Mouse (Mus musculus) common myeloid progenitor, adult 5-6 weeks (primary cell): ENCODE measurements around the gene 9430038I01Rik. TPM values are rescaled to one million over a fixed set of nuclear protein-coding genes. Genes with fewer than 3 reads are reported as not detected.
"Not testable (repeated sequence)": the region's sequence is repeated elsewhere in the genome, so short reads cannot be mapped to it uniquely, and the experiment has no call there.

Experiments used
- ATAC-seq: replicated peaks from 2 replicates; pipeline ENCODE4 v1.8.0; 2016; ENCODE audit warnings: low read depth, mild to moderate bottlenecking, moderate TSS enrichment, inconsistent platforms; ENCODE audit not compliant: poor library complexity, severe bottlenecking
- total RNA-seq: library from RNA; stranded (forward); fragments of 200-1000, 187-1606 nt; gene quantifications from 2 replicates; pipeline ENCODE4 v1.2.3, GENCODE M21; 2017

9430038I01Rik gene
- 23.8 and 26.9 TPM in 2 replicates for total RNA-seq

DNA sequence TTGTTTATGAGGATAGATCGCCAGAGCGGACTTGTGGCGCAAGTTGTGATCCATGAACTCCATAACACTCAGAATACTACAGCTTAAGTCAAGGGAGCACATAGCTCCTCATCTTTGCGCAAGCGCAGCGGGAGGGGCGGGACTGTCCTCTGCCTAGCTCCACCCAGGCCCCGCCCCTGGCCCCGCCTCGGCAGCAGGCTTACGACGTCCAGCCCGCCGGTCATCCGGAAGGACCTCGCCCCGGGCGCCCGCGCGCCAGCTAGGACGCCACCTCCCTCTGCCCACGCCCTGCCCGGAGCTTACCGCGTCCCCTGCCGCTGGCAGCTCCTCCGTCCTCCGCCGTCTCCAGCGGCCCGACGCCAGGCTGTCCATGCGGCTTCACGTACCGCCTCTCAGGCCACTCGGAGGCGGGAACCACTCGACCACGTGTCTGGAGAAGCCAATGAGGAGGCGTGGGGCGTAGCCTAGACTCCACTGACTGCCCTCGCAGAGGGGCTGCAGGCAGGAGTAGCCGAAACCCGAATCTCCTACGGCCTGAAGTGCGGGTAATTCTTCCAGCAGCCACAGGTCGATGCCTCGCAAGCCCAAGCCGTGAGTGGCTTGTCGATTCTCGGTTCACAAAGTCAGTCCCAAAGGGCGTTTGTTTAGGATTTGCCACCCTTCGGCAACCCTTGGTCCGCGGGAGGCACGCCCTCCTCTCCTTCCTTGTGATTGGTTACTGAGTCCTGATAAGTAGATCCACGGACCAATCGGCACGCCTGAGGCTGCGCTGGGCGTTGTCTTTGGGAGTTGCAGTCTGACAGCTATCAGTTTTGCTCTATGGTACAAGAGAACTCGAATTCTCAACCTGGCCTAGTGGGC, at the start of gene 9430038I01Rik:
TSS of gene 9430038I01Rik (minus strand) at position 426 of the 861 bp plus-strand sequence.
- ATAC-seq: peak; percentile 94

DNA sequence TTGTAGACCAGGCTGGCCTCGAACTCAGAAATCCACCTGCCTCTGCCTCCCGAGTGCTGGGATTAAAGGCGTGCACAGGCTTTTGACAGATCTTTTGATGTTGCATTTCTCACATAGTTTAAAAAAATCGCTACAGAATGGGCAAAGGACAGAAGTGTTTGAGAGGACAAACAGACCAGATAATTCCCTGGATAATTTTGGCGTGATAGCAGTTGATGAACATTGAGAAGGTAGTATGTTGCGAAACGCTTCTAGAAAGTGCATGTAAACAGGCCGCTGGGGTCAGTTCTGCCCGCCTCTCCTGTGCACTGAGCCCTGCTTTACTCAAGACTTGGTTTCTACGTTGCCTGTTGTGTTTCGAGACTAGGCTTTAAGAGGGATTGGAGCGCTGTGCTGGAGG, 34.8 kb upstream of the 9430038I01Rik start:
- no peak for ATAC-seq

DNA sequence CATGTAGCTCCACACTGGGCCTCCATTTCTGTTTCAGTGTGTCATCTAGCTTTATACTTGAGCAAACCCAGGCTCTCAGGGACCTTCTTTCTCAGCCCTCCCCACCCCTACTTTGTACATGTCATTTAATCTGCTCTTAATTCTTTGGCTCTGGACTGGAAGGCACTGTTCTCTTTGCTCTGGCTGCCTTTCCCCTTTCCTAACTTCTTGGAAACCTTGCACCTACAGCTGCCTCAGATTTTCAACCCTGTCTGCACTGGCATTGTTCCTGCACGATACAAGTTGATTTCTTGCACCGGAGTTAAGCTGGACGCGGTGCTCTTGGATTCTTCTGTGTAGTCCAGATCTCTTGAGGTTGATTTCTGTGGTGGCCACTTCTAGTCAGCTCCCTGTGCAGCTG, 32.4 kb upstream of the 9430038I01Rik start:
- ATAC-seq: no peak

DNA sequence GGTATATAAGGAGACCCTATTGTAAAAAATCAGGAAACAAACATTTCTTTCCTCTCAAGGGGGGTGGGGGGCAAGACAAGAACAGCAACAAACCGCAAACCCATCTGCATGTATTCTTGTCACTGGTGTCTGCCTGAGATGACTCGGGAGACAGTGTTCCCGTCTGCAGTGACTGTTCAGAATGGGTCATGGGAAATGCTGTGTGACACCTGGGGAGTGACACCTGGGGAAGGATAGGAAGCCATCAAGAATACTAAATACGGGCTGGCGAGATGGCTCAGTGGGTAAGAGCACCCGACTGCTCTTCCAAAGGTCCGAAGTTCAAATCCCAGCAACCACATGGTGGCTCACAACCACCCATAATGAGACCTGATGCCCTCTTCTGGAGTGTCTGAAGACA, 28.4 kb upstream of the 9430038I01Rik start:
- not testable (repeated sequence) for ATAC-seq

DNA sequence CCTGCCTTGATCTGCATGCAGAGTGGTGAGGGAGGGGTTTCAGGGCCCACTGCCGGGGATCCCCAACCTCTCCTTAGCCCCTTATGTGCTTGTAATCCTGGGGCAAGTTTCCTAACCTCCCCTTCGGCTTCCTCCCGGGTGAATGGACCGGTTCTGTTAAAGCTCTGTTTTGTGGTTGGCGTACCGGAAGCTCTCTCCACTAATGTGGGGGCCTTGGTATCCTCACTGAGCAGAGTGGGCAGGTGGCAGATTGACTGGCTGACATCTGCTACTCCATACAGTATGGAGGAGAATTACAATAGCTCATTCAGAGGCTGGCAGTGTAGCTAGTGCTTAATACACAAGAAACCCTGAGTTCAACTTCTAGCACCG, 27.6 kb upstream of the 9430038I01Rik start:
- peak; percentile 54 for ATAC-seq

DNA sequence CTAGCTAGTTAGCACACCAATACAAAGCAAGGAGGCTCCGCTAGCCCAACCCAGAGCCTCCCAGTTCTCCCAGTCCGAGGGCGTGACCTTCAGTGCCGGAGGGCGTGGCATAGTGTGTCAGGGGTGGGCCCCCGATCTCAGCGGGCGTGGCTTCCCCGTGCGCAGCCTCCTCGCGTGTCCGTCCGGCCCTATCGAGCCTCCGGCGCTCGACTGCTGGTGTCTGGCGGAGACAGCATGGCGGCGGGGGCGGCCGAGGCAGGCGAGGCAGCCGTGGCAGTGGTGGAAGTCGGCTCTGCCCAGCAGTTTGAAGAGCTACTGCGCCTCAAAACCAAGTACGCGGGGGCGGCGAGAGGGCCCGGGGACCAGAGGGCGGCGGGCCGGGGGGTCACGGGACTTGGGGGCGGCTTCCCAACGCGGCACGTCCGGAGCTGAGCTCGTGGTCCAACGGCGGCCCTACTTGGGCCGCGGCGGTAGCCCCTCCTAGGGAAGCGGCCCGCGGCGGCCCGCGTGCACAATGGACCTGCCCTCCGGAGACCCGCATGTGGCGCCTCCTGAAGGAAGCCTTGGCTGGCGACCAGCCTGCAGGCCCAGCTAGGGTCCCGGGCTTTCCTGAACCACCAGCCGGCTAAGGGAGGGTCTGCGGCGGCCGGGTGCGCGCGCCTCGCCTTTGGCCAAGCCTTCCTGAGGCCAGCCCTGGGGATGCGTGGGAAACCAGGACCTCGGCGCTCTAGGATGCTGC, 27.0 kb upstream of the 9430038I01Rik start, which contains the start of gene Glrx3:
TSS of gene Glrx3 (plus strand) at position 175 of the 739 bp plus-strand sequence.
- ATAC-seq: peak; percentile 99

DNA sequence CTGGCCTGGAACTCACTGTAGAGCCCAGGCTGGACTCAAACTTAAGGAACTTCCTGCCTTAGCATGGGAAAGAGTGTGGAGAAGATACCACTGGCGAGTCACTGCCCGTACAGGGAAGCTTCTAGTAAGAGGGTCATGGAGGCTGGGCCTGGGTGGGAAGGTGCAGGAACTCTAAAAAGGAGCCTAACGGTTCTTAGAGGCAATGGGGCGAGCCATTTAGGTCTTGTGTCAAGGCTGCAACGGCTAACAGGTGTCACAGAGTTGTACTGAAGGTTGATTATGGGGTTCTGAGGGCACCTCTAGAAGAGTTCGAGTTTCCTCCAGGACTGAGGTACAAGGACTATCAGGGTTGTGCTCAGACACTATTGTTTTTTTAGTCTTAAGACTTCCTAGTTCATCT, 26.3 kb upstream of the 9430038I01Rik start:
- ATAC-seq: no peak

DNA sequence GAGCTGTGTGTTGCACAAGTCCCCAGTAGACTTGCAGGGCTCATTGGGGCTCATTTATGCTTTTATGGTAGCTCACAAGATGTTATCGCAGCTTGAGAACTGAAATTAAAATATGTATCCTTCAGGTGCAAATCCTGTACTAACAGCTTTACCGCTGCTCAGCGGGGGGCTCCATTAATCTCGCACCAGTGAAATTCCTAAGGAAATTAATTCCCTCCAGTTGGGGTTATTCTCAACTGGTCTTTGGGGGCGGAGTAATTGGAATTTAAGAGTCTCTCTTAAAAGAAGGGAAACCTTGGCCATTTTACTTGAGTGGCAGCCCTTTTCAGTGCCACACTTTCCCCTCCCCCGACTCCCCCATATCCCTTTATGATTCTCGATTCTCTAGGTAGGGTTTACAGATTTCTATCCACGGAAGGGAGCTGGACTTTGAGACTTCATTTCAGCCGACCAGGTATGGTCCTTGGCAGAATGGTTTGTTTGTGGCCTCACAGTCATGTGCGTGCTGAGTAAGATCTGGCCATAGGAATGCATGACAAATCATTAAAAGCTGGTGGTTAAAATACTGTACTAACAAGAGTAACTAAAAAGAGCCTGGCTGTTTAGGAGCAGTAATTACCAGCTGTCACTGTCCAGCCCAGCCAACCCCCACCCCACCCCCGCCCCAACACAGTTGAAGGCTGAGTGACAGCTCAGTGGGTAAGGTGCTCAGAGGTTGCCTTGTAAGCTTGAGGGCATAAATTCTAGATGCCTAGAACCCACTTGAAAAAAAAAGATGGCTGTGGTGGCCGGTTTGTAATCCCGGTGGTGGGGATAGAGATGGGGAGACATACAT, 21.4 kb upstream of the 9430038I01Rik start:
- no peak for ATAC-seq

DNA sequence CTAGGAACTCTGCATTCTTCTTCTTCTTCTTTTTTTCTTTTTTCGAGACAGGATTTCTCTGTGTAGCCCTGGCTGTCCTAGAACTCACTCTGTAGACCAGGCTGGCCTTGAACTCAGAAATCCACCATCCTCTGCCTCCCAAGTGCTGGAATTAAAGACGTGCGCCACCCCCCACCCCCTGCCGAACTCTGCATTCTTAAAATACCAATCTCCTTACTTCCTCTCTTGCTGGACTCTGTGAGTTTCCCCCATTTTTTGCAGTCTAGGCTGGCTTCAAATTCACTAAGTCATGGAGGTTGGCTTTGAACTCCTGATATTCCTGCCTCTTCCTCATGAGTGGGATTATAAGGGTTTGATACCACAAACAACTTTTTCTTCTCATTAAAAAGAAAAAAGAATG, 16.1 kb upstream of the 9430038I01Rik start:
- no peak for ATAC-seq

DNA sequence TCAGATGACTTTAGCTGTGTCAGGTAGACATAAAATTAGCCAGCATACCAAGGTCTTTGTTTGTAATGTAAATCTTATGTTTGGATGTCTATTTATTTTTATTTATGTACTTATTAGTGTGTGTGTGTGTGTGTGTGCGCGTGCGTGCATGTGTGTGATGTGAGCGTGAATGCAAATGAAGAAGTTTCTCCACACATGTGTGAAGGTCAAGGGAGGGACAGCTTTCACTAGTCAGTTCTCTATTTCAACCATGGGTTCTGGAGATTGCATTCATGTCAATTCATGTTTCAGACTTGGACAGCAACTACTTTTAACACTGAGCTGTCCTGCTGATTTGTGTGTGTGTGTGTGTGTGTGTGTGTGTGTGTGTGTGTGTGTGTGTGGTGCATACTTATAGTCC, 10.7 kb upstream of the 9430038I01Rik start:
- ATAC-seq: no peak

DNA sequence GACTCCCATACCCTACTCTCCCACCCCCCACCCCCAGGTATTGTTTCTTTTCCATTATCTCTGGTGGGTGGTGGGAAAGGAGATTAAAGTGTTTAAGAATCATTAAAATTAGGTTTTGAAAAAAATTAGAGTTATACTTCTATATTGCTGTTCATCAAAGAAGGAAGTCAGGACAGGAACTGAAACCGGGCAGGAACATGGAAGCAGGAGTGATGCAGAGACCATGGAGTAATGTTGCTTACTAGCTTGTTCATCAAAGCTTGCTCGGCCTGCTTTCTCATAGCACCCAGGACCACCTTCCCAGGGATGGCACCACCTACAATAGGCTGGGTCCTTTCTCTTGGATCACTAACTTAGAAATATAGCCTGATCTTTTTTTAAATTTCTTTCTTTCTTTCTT, 10.0 kb upstream of the 9430038I01Rik start:
- 0 out of 2 replicates have a peak, but pooled peaks have one; percentile 58 for ATAC-seq

DNA sequence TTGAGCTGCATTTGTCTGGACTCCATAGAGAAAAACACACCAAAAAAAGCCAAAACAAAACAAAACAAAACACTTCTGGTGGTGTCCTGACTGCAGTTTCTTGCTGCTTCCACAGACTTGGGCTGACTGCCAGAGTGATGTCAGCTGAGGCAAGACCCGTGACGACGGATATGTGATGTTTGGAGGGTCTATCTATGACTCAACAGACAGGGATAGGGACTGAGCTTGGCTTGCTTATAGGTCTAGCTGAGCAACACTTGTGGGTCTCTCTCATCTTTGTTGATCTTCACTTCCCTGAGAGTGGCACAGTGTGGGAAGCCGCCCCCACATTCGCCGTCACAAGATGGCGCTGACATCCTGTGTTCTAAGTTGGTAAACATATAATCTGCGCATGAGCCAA, 4.1 kb upstream of the 9430038I01Rik start:
- no peak for ATAC-seq

DNA sequence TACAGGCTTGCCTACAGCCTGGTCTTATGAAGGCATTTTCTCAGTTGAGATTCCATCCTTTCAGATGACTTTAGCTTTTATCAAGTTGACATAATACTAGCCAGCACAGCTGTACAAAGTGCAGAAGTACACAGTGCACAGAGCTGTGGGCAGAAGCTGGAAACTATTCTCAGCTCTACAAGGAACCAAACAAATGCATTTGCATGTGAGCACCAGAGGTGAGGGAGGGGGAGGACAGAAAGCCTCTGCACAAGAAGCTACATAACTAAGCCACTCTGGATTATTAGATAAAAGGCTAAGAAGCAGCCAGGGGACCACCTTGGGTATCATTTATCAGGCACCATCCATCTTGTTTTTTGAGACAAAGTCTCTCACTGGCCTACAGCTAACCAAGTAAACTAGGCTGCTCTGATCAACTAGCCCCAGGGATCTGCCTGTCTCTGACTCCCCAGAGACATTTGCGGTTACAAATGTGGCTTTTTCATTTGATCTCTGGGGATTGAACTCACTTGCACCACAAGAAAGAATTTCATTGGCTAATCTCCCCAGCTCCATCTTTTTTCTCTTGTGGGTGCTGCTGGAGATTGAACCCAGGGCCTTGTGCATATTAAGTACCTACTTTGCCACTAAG, 3.0 kb downstream of the 9430038I01Rik start:
- ATAC-seq: no peak

DNA sequence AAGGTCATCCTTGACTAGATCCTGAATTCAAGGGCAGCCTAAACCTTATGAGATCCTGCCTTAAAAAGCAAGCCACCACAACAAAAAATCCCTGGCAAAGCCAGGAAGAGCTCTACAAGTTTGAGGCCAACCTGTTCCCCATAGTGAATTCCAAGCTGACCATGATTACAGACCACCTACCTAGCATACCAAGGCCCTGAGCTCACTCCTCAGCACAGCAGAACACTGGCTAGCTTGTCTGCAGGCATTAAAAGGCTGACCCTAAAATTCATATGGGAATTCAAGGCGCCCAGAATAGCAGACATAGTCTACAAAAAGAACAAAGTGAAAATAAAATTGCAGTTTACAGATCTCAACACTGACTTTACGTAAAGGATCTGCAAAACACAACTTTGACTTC, 6.4 kb downstream of the 9430038I01Rik start:
- no peak for ATAC-seq

DNA sequence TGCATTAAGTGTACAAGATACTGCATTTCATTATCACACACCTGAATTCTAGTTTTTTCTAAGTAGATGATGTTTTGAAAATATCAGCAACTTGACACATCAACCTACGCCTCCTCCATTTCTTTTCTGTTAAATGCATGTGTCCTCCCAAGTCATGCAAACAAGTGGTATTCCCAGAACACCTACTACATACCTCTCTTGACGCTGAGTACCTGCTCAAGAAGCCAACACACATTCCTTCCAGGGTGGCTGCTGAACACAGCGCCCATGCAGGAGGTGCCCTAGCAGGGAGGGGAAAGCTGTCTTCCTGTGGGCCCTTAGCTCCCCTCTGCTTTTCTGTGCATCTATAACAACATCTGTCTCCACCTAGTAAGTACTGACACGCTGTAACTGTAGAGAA, 11.6 kb downstream of the 9430038I01Rik start:
- no peak for ATAC-seq

DNA sequence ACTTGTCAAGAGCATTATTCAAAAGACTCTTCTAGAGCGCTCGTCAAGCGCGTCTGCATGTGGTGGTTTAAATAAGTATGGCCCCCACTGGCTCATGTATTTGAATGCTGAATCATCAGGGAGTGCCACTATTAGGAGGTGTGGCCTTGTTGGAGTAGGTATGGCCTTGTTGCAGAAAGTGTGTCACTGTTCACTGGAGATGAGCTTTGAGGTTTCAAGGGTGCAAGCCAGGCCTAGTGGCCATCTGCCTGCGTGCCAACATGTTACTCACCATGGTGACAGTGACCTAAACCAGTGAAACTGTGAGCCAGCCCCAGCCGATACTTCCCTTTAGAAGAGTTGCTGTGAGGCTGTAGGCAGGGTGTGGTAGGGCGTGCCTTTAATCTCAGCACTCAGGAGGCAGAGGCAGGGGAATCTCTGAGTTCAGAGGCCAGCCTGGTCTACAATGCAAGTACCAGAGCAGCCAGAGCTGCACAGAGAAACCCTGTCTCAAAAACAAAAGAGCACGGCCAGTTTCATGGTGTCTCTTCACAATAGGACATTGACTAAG, 13.1 kb downstream of the 9430038I01Rik start:
- ATAC-seq: no peak

DNA sequence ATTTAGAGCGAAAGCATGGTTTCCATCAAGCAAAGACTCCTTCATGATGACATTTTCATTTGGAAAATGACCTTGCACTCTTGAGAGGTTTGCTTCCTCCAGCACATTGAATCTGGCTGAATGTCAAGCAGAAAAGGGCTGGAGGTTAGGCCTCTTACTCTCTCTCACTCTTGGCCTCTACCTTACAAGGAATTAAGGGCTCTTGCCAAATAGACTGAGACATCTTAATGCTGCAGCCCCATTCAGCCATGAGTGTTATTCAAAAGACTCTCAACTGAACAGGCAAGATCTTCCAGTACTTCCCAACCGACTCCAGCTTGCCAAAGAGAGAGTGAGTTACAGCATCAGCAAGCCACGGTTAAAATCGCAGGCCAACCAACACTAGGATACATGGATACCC, 15.1 kb downstream of the 9430038I01Rik start:
- ATAC-seq: no peak

DNA sequence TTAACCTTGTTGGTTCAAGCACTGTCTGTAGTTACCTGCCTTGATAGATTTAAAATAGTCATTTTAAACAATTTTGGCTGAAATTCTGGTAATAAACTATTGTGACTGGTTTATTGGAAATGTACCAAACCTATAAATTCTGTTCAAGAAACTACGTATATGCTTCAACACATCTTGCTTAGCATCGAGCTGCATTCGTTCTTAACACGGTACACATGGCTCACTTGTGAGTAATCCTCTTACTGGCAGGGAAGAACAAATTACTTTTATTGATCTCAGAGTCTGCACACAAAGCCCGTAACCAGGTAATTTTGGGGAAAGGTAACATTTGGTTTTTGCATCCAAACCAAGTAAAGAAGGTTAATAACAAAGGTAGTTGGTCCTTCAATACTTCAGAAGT, 22.7 kb downstream of the 9430038I01Rik start:
- ATAC-seq: no peak

DNA sequence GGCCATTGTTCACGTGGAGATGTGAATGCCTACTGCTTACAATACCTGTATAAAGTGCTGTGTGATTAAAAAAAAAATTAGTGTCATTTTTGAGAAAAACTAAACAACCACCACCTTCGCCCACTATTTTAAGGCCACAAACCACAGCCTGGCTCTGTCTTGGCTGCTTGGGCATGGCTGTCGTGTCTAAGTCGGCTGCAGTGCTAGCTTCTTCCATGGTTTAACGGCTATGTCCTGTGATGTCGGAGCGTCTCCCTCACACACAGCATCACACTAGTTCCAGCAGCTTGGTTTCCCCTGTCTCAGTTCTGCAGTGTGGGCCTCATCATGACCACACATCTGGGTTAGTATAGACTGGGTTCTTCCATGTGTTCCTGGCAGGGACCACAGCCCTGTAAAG, 35.6 kb downstream of the 9430038I01Rik start:
- ATAC-seq: no peak

DNA sequence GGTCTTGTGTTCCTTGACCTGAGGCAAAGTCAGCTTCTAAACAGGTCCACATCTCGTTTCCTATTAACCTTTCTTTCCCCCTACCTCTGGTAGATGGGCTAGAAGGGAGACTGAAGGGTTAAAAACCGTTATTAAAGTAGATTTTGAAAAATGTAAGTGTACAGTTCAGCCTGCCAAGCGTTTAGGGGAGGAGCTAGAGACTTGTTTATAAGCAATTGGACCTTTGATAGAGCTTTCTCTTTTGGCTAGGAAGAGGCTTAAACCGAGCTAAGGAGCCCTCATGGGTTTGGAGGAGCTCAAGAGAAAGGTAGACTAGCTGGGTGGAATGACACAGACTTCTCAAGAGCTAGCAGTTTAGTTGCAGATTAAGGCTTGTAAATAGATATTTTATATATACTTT, 38.8 kb downstream of the 9430038I01Rik start:
- no peak for ATAC-seq
